12 mouse cellular contexts compared by ENCODE assay signal in genomic region chr9:69712714-69713525, GRCm38 (mm10). TPM values are rescaled to one million over a fixed set of nuclear protein-coding genes. Genes with fewer than 3 reads are reported as not detected.
DNase-seq lines count a peak whose midpoint lies in the region; ATAC-seq lines count a peak whose summit lies in the region.
"Had no signal": no experiment of that assay in that cellular context is flagged by ENCODE, and none has a peak within 500 bp of the region (broad histone marks: within the 10 kb centered on the region; RNA-seq: fewer than 3 reads in every experiment).

No protein-coding gene starts in this region.

- peaks cover 13% of the 10 kb centered on the region for H3K4me1 ChIP-seq in kidney, embryonic 16.5 days (ENCODE audit: insufficient read depth, low read length)
- peaks cover 8% of the 10 kb centered on the region; the same call in 1 of the 2 replicates for H3K4me1 ChIP-seq in neural tube, embryonic 14.5 days (ENCODE audit: control insufficient read depth, insufficient read depth, low read length)

- H3K27ac ChIP-seq in kidney, embryonic 16.5 days (ENCODE audit: low read length): peak overlapping the region; percentile 64
- peak overlapping the region; percentile 25; the same call in 1 of the 2 replicates for H3K27ac ChIP-seq in neural tube, embryonic 14.5 days (ENCODE audit: low read depth, low read length)

- H3K4me2 ChIP-seq in kidney, embryonic 16.5 days (replicated peaks; ENCODE audit: low read depth, low read length): 0 out of 2 replicates have a peak overlapping the region, but pooled peaks have one; percentile 2
- H3K4me2 ChIP-seq in neural tube, embryonic 14.5 days (ENCODE audit: low read depth, low read length): no peak overlapping the region

- H3K36me3 ChIP-seq in kidney, embryonic 16.5 days (ENCODE audit: insufficient read depth, low read length): no peaks in the 10 kb centered on the region
- H3K36me3 ChIP-seq in neural tube, embryonic 14.5 days (ENCODE audit: control insufficient read depth, insufficient read depth, low read length): no peaks in the 10 kb centered on the region

- no peaks in the 10 kb centered on the region for H3K27me3 ChIP-seq in kidney, embryonic 16.5 days (ENCODE audit: insufficient read depth, low read length)
- H3K27me3 ChIP-seq in neural tube, embryonic 14.5 days (ENCODE audit: control insufficient read depth, insufficient read depth, low read length): no peaks in the 10 kb centered on the region

- no peak overlapping the region; the same call in 1 of the 2 replicates for H3K9ac ChIP-seq in kidney, embryonic 16.5 days (replicated peaks; ENCODE audit: low read length)
- H3K9ac ChIP-seq in neural tube, embryonic 14.5 days (replicated peaks; ENCODE audit: low read depth, low read length): no peak overlapping the region

- H3K9me3 ChIP-seq in kidney, embryonic 16.5 days (ENCODE audit: low read length): no peaks in the 10 kb centered on the region
- no peaks in the 10 kb centered on the region for H3K9me3 ChIP-seq in neural tube, embryonic 14.5 days (ENCODE audit: control insufficient read depth, low read length)

- ATAC-seq in kidney, embryonic 16.5 days (ENCODE audit: low FRiP score, low TSS enrichment): peak; percentile 39; the same call in 1 of the 2 replicates
- ATAC-seq in neural tube, embryonic 14.5 days (ENCODE audit: low read depth): no peak

- H3K4me3 ChIP-seq in kidney, embryonic 16.5 days (ENCODE audit: low read length): no peak overlapping the region
- no peak overlapping the region for H3K4me3 ChIP-seq in neural tube, embryonic 14.5 days (ENCODE audit: low read depth, low read length)

- DNase-seq in kidney, adult 18-20 months: no peak
- DNase-seq in embryo, embryonic 11 days: peak; percentile 57
- DNase-seq in lung, adult 18-20 months: peak; percentile 56 to 71
- no peak for DNase-seq in ovary, postnatal 14 days (ENCODE audit: low spot score)
- no peak for DNase-seq in frontal cortex, adult 2 months (ENCODE audit: extremely low spot score in 1 of 2, low spot score in 1 of 2)
- DNase-seq in thymus, postnatal 14 days: no peak
- DNase-seq: adrenal gland, postnatal 14 days; cerebellum, postnatal 14 days; gastrocnemius, postnatal 14 days had no signal

- 36% methylated on average over 12 of the region's 12 CpGs for WGBS in kidney, embryonic 16.5 days
- 12% methylated on average over 12 of the region's 12 CpGs for WGBS in neural tube, embryonic 14.5 days

RNA-seq across cellular contexts. Expression of gene Foxb1, which starts 47.8 kb away (rescaled TPM):
- polyA plus RNA-seq in kidney, embryonic 16.5 days (2015; fragmentation: Nextera tagmentation; extraction: Ambion mirVana): 0.05 and 0.09 TPM in 2 replicates
- 4.1 and 4.7 TPM in 2 replicates for polyA plus RNA-seq in neural tube, embryonic 14.5 days (2014; fragmentation: Nextera tagmentation; extraction: Ambion mirVana)
- not detected in 2 replicates for polyA plus RNA-seq in frontal cortex, adult 2 months (2012; rRNA removed)
- polyA plus RNA-seq: small intestine, adult 2 months had no signal

Comparison
In these comparisons a context has a peak if more than half of its experiments do, and no peak if none do; other contexts are left out.
1. DNase-seq: peak in embryo, embryonic 11 days (single experiment) and lung, adult 18-20 months (2 of 2); none in kidney, adult 18-20 months (single experiment), ovary, postnatal 14 days (single experiment), frontal cortex, adult 2 months (0 of 2) and thymus, postnatal 14 days (single experiment).